Mouse (Mus musculus) ovary, postnatal 10 days (tissue): Measurements from ENCODE around the gene Susd1.

ENCODE experiments used
- DNase-seq: peaks from one replicate; pipeline ENCODE4 v3.0.0; 2022; ENCODE audit warnings: low spot score

The Susd1 gene

GRCm38 (mm10) chr4:59434039-59434438, 4.4 kb downstream of the Susd1 start:
- DNase-seq = no peak

GRCm38 (mm10) chr4:59429128-59429527, 9.3 kb downstream of the Susd1 start:
- DNase-seq = no peak

- no peak for DNase-seq
These were observed 12.0 kb downstream of the Susd1 start for GRCm38 (mm10) chr4:59426429-59426828.

- no peak for DNase-seq
These were observed 15.6 kb downstream of the Susd1 start for GRCm38 (mm10) chr4:59422808-59423207.

- DNase-seq = no peak
These were observed 16.2 kb downstream of the Susd1 start for GRCm38 (mm10) chr4:59422025-59422783.

GRCm38 (mm10) chr4:59421369-59421746, 17.1 kb downstream of the Susd1 start:
- DNase-seq = no peak

- DNase-seq = no peak
These were observed 17.6 kb downstream of the Susd1 start for GRCm38 (mm10) chr4:59420695-59421368.

- DNase-seq = no peak
These were observed 19.2 kb downstream of the Susd1 start for GRCm38 (mm10) chr4:59419211-59419610.

GRCm38 (mm10) chr4:59413428-59413827, 25.0 kb downstream of the Susd1 start:
- DNase-seq = no peak

- DNase-seq = no peak
These were observed 27.3 kb downstream of the Susd1 start for GRCm38 (mm10) chr4:59411153-59411552.

- DNase-seq = no peak
These were observed 30.7 kb downstream of the Susd1 start for GRCm38 (mm10) chr4:59407766-59408165.

GRCm38 (mm10) chr4:59404375-59404774, 34.1 kb downstream of the Susd1 start:
- DNase-seq = no peak

GRCm38 (mm10) chr4:59400931-59401330, 37.5 kb downstream of the Susd1 start:
- no peak for DNase-seq

GRCm38 (mm10) chr4:59399343-59399742, 39.1 kb downstream of the Susd1 start:
- DNase-seq = no peak

- DNase-seq = no peak
These were observed 42.9 kb downstream of the Susd1 start for GRCm38 (mm10) chr4:59395528-59395927.

- no peak for DNase-seq
These were observed 44.3 kb downstream of the Susd1 start for GRCm38 (mm10) chr4:59394155-59394554.

GRCm38 (mm10) chr4:59388447-59389030, 49.9 kb downstream of the Susd1 start:
- DNase-seq = no peak

- DNase-seq = no peak
These were observed 50.8 kb downstream of the Susd1 start for GRCm38 (mm10) chr4:59387387-59388210.

- DNase-seq = no peak
These were observed 53.1 kb downstream of the Susd1 start for GRCm38 (mm10) chr4:59385254-59385895.

- DNase-seq = no peak
These were observed 54.6 kb downstream of the Susd1 start for GRCm38 (mm10) chr4:59383791-59384190.

GRCm38 (mm10) chr4:59382131-59382530, 56.3 kb downstream of the Susd1 start:
- DNase-seq = no peak
